Mouse (Mus musculus) regulatory T cell (primary cell): ENCODE results near the gene Slc25a21.

Experiments used
- in situ Hi-C: fragments of 300-600 bp; cut with MboI, MseI; formaldehyde crosslinking; loops from one replicate; pipeline ENCODE4 v1.15.1; 2025; ENCODE audit warnings: high pct_unique_total_duplicates

Gene Slc25a21

DNA sequence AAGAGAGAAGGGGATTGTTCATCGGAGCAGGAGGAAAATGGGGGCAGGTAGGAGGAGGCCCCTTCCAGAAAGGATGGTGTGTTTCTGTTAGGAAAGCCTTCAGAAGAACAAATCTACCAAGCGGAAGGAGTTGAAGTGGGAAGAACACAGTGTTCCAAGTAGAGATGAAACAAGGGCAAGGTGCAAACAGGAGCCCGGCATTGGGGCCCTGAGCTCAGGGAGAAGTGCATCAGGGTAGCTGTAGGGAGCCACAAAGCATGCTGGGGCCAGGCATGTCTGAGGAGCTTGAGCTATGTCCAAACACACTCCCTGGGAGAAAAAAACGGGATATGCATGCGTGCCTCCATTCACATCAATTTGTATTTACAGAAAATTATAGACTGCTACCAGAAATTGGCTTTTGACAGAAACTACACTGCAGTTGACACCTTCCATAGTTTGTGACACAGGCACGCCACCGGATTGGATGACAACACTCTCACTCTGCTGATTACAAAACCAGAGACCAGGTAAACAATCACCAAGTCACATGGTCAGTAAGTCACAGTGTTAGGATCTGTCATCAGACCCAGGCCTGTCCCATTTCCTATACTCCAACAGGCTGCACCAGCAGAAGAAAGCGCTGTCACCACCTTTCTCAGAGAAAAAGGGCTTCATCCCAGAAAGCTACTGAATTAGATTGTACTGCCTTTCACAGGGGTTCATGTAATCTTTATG lies 299.9 kb downstream of the Slc25a21 start:
- in situ Hi-C loops = no loop called here

DNA sequence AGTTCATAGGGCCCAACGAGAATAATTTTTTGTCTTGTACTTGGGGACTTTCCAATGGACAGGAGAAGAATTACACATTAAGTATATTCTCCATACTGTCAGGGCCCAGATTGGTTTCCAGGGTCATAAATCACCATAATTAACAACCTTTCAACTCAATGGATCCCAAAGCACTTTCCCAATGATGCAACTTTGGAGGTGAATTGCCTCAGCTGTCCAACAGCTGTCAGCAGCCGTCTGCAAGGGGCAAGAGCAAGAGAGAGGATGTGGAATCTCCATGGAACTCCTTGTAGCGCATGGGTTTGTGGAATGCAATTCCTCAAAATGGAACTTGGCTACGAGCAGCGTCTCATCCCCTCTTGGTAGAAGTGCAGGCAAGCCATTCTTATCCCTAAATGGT lies 302.3 kb downstream of the Slc25a21 start:
- in situ Hi-C loops = no loop called here

- in situ Hi-C loops = no loop called here
These were observed 306.2 kb downstream of the Slc25a21 start for GRCm38 (mm10) chr12:56890891-56891726.

- in situ Hi-C loops = no loop called here
These were observed 319.5 kb downstream of the Slc25a21 start for GRCm38 (mm10) chr12:56877796-56878195.

- in situ Hi-C loops = no loop called here
These were observed 320.7 kb downstream of the Slc25a21 start for GRCm38 (mm10) chr12:56876549-56876948.

DNA sequence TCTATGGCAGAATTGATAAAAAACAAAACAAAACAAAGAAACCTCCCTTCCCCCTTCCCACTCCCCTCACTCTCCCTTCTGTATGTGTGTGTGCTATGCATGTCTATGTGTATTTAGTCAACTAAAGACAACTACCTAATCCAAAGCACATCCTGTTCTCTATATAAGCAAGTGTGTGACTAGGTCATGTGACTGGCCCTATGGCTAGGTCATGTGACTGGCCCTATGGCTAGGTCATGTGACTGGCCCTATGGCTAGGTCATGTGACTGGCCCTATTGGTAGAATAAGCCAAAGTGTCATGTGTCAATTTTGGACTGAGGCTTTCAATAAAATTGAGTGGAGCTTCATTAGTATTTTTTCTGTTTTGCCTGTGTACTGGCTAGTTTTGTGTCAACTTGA lies 324.1 kb downstream of the Slc25a21 start:
- in situ Hi-C loops = no loop called here

DNA sequence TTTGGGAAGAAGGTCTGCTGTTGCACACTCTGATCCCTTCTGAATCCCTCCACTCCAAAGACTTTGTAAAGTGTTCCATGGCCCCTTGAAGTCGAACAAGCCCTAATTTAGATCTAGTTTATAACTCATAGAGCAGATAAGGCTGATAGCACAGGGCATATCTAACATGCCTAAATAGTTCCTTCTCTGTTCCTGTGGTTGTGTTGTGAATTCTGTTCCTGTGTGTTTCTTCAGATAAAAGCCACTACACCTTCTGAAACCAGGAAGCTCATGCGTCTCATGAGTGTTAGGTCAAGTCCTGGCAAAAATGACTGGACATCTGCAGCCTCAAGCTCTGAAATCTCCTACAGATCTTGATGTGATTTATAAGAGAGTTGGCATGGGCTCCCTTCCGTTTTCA lies 326.7 kb downstream of the Slc25a21 start:
- in situ Hi-C loops = no loop called here

- in situ Hi-C loops = no loop called here
These were observed 333.3 kb downstream of the Slc25a21 start for GRCm38 (mm10) chr12:56863873-56864562.

DNA sequence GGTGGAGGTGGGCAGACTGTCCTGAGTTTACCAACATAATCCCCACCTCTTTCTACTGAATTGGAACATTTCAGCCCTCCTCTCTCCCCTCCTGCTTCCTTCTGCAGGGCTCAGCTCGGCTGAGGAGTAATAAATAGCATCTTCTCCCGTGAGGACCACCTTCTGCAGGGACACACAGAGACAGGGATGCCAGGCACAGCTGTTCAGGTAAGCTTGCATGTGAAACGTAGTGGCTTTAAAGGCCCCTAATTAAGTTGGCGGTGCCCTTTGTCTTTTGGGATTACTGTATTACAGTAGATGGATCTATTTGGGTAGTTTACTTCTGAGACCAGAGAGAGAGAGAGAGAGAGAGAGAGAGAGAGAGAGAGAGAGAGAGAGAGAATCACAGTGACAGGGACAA lies 344.6 kb downstream of the Slc25a21 start:
- in situ Hi-C loops = no loop called here

DNA sequence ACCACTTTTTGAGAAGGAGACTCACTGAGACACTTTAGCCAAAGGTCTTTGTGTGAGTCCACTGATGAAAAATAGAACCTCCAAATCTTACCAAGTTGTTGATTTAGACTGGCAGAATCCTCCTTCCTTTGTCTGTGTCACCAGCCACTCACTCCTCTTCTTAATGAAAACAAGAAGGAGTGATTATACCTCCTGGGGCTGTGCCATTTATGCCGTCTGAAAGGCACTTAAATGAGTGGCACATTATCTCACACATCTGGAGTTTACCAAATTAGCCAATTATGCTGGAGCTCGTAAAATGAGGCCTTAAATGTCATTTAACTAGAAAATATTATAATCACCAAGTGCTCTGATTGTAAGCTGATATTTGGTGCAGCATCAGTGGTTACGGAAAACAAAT lies 345.8 kb downstream of the Slc25a21 start:
- in situ Hi-C loops = no loop called here

DNA sequence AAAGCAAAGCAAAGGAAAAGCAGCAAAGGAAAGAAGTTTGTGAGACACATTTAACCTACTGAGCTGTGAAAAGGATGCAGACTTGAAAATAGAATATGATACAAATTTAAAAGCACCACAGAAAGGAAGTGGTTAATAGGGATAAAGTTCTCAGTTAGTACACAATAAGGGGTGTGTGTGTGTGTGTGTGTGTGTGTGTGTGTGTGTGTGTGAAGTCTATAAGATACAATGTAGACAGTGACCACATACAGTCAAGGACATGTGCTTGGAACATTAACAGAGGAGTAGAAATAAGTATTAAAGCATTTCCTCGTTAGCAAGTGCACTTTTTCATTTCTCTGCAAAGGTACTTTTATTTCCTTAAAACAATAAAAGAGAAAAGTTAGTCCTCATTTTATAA lies 367.3 kb downstream of the Slc25a21 start:
- in situ Hi-C loops = loop anchor here (10.0 kb wide), 1 partner anchor 905 kb away; no protein-coding TSS in a partner anchor

GRCm38 (mm10) chr12:56829455-56829883 lies 367.8 kb downstream of the Slc25a21 start:
- in situ Hi-C loops = no loop called here

DNA sequence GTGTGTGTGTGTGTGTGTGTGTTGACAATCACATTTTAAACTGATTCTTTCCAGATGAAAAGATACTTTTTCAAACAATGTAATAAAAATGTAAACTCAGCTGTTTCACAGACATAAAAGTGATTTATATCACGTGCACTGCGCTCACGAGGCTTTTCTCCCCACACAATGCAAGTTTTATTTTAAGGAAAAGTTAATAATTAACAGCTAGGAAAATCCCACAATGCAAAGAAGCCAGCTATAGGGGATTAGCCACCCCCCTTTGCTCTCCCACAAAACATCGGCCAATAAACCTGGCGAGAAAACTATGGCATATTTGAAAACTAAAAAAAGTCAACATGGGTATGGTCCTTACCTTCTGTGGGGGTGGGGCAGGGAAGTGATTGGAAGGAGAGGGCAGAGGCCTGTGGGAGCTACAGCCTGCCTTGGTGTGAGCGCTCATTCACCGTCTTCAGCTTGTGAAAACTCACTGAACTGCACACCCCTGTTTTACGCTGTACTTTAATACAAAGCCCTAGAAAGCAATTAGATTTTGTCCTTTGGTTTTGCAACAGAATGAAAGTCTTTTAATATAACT lies 369.4 kb downstream of the Slc25a21 start:
- in situ Hi-C loops = no loop called here

DNA sequence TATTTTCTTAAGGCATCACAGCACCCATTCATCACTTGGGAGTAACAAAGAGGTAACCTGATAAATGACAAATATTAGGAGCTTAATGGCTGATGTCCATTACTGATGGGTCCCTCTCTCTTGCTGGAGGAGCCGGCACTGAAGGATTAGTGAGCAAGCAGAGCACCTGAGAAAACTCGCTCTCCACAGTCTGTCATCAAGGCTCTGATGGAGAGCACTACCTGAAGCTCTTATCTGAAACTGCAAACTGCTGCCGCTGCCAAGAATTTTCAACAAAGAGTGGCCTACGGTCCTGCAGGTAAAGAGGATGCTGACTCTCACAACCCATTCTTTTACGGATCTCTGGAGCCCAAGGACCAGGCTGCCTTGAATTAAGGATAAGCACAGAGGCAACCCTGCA lies 372.6 kb downstream of the Slc25a21 start:
- in situ Hi-C loops = no loop called here

- in situ Hi-C loops = no loop called here
These were observed 375.1 kb downstream of the Slc25a21 start for GRCm38 (mm10) chr12:56822122-56822521.

DNA sequence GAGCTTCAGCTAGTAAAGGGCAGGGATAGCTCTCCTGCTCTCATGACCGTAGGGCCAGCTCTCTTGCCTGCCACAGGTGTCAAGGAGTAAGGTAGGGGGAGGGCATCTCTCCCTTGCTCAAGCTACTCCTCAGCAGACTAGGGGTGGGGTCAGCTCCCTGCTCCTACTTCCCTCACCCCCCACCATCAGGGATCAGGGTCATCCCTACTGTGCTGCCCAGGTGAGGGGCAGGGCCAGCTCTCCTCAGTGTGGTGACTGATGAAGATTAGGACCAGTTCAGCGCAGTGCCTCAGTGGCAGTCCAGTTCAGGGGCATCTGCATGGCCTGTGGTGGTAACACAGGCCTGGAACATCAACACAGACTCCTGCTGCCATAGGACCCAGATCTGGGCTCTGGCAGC lies 376.7 kb downstream of the Slc25a21 start:
- in situ Hi-C loops = no loop called here

DNA sequence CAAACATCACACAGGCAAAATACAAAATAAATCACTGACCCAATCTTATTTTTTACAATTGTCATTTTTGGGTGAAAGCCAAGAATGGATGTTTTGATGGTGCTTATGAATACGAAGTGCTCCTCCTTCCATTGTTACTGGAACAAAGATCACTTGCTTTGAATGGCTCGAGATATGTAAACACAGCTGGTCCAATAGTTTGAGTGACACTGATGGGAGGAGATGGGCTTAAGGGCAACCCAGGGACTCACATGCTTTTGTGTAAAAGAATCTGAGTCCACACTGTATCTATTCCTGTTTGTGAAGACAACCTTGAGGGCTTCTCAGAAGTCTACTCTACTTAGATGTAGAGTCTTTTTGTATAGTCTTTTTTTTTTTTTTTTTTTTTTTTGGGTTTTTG lies 389.8 kb downstream of the Slc25a21 start:
- in situ Hi-C loops = no loop called here

DNA sequence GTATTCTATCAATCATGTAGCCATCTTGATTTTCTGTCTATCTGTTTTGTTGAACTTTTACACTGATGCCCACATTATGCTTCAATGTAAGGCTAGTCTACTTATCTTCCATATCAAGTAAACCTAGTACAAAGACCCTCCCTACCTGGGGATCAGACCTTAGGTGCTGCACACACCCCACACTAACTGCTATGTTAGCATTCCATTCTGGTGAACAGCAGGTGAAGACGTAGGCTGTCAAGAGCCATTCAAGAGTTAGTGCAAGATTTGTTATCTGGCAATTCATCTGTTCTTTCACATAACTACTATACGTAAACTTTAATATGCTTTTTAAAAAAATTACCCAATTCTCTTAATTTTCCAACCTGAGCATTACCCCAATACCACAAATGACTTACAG lies 390.2 kb downstream of the Slc25a21 start:
- in situ Hi-C loops = no loop called here

DNA sequence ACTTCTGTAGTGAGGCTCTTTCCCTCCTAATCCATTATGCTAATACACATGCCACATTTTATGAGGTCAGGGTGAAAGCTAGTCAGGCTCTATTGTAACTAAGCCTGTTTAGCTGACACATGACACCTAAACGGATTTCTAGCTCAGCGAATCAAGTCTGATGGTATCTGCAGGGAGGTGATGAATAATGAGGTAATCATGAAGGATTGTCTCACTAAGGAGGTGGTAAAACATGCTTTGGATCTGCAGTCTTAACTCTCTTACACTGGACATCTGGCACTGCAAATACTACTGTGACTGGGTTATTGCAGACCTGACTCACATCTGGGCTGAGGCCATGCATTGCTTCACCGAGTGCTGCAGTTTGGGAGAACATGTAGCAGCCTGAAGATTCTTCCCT lies 392.8 kb downstream of the Slc25a21 start:
- in situ Hi-C loops = no loop called here

DNA sequence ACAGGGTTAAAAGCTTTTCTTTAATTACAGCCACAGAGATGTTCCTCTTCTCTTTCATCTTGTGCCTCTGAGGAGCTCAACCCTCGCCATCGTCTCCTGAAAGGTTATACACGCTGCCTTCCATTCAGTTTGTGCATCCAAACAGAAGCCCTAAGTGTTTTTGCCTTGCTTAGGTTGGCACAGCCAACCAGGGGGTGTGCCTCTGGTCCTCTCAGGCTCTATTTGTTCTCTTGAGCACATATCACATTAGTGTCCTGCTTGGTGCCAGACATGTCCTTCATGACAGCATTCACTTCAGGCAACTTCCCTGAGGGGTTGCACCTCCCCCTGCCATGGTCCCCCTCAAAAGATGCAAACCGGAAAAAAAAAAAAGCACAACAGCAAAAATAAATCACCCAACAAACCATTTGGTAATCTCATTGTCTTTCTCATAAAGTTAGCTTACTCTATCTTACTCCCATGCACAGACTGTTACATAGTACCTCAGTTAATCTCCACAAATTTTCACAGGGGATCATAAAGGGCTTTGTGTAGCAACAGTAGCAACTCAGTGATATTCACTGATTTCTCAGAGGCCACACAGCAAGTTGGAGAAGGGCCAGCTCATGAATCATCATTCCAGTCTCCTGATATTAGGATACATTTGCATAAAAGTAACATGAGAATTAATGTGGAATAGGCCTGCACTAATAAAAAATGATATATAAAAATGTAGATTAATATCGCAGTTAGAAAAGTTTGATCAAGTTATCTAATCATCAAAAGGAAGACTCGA lies 398.4 kb downstream of the Slc25a21 start:
- in situ Hi-C loops = no loop called here

DNA sequence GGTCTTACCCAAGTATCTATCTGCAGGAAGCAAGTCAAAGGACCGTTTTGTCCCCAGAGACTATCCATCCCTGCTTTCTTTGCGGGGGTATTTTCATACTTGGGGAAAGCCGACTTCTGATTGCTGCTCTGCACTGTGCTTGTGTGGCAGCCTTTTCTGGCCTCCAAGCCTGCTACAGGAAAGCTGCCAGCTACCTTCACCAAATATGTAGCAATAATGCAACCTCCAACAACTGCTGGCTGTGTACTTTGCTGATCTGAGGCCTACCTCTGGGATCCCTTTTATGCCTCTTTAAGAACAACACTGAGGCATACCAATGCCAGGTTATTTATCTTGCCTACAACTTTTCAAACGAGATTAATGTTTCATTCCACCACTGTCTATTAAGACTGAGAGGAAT lies 408.0 kb downstream of the Slc25a21 start:
- in situ Hi-C loops = no loop called here
